Mouse (Mus musculus) right cerebral cortex, postnatal 25 days (tissue): ENCODE measurements around the gene Ang6.
"Not testable (repeated sequence)": the region's sequence is repeated elsewhere in the genome, so short reads cannot be mapped to it uniquely, and the experiment has no call there.

Experiments
- DNase-seq: peaks from one replicate; pipeline ENCODE4 v3.0.0; 2022

The Ang6 gene

GRCm38 (mm10) chr14:44002169-44002568 lies at the start of gene Ang6:
Gene Ang6, minus strand, starts transcription at chr14:44002269.
- DNase-seq: no peak

GRCm38 (mm10) chr14:44046567-44046966 lies 44.5 kb upstream of the Ang6 start:
- not testable (repeated sequence) for DNase-seq

GRCm38 (mm10) chr14:44031828-44032227 lies 29.8 kb upstream of the Ang6 start:
- not testable (repeated sequence) for DNase-seq

GRCm38 (mm10) chr14:44009686-44010085 lies 7.6 kb upstream of the Ang6 start:
- DNase-seq: not testable (repeated sequence)

GRCm38 (mm10) chr14:44008021-44008420 lies 6.0 kb upstream of the Ang6 start:
- not testable (repeated sequence) for DNase-seq

GRCm38 (mm10) chr14:44001600-44001999 lies 469 bp downstream of the Ang6 start:
- no peak for DNase-seq

- not testable (repeated sequence) for DNase-seq
These were observed 3.5 kb downstream of the Ang6 start for GRCm38 (mm10) chr14:43998455-43999000.

GRCm38 (mm10) chr14:43987404-43987803 lies 14.7 kb downstream of the Ang6 start:
- DNase-seq: peak; percentile 56

GRCm38 (mm10) chr14:43986147-43986546 lies 15.9 kb downstream of the Ang6 start:
- no peak for DNase-seq

- DNase-seq: peak; percentile 34
These were observed 18.2 kb downstream of the Ang6 start for GRCm38 (mm10) chr14:43983897-43984296.

- no peak for DNase-seq
These were observed 18.6 kb downstream of the Ang6 start for GRCm38 (mm10) chr14:43983454-43983853.

GRCm38 (mm10) chr14:43956769-43957168 lies 45.3 kb downstream of the Ang6 start, which contains the start of gene Ang5:
Gene Ang5, plus strand, starts transcription at chr14:43957069.
- DNase-seq: not testable (repeated sequence)

- not testable (repeated sequence) for DNase-seq
These were observed 47.0 kb downstream of the Ang6 start for GRCm38 (mm10) chr14:43955074-43955473.

- DNase-seq: not testable (repeated sequence)
These were observed 48.7 kb downstream of the Ang6 start for GRCm38 (mm10) chr14:43953382-43953781.
